Mouse (Mus musculus) gastrocnemius, adult 8-10 months (tissue): Measurements from ENCODE around the gene Ccdc60. TPM values are rescaled to one million over a fixed set of nuclear protein-coding genes. Genes with fewer than 3 reads are reported as not detected.
"Not testable (repeated sequence)": the region's sequence is repeated elsewhere in the genome, so short reads cannot be mapped to it uniquely, and the experiment has no call there.

Source experiments
- DNase-seq, 2 experiments: peaks; one replicate each; pipeline ENCODE4 v3.0.0; 2022; ENCODE audit warnings: low spot score in 2 of 2
- total RNA-seq, 4 experiments: library from RNA; stranded (reverse); gene quantifications; 2 replicates each; pipeline ENCODE4 v1.2.4; 2022

Gene Ccdc60
- total RNA-seq, 4 experiments from 2014 or later = not detected

DNA sequence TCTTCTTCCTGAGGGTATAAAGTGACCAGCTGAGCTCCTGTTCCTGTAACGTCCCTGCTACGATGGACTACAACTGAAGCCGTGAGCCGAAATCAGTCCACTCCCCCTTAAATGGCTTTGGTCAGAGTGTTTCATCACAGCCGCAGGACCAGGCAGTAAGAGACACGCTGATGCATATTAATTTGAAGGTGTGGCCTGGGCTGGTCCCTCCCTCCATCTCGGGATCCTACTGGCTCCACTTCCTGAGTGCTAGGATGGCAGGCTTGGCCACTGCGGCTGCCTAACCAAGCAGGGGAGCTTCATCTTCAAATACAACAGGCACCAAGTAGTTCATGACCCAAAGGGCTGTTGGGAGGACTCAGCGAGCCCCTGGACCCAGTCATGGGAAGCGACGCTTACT, 94.3 kb downstream of the Ccdc60 start:
- DNase-seq = no peak

- DNase-seq = no peak
These were observed 96.1 kb downstream of the Ccdc60 start for GRCm38 (mm10) chr5:116192693-116193092.

DNA sequence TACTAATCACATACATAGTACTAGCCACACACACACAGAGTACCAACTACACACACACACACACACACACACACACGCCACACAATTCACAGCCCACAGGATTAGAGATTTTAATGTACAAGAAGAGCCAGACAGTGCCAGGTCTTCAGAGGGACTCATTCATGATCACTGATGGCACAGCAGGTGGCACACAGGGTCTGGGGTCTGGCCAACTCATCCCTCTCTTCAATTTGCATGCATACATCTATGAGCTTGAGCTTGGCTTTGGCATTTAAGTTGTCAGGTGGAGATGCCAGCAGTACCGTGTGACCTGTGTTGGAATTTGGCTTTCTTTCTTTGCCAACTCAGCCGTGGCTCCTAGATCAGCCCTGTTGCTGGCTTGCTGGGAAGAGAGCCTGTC, 97.2 kb downstream of the Ccdc60 start:
- DNase-seq = no peak

DNA sequence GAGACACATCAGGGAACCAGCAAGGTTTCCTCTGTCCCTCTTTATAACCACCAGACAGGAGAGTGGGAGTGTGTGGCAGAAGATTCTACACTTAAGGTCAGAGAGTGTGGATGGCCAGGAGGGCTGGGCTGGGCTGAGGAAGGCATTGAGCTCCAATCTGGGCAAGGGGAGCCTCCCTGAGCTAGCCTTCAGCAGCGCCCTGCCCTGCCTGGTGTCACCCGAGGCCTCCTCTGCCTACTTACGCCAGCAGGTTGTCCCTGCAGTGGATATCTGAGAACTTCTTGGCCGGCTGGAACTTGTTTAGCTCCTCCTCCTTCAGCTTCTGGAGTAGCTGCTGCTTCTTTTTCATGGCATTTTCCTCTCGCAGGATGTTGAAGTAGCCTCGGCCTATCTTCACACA, 99.0 kb downstream of the Ccdc60 start:
- DNase-seq = peak in 1 of 2 experiments; percentile 7

GRCm38 (mm10) chr5:116180594-116180993, 108.2 kb downstream of the Ccdc60 start:
- DNase-seq = no peak

GRCm38 (mm10) chr5:116171721-116172120, 117.1 kb downstream of the Ccdc60 start:
- no peak for DNase-seq

DNA sequence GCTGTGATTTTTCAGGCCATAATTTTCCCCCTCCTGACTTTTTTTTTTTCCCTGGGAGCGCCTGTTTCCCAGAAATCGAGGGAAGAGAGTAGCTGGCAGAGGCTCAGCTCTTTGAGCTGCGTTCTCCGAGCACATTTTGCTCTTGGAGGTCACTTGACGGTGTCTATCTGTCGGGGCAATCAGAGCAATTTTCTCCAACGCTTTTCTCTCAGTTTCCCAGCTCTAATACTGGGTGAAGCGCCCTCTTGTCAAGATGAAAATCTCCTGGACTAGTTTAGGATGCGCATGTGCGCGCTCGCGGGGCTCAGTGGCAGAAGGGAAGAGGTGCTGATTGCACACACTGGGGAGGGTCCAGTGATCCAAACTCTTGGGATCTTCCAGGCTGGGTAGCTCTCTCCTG, 121.8 kb downstream of the Ccdc60 start:
- DNase-seq = no peak

DNA sequence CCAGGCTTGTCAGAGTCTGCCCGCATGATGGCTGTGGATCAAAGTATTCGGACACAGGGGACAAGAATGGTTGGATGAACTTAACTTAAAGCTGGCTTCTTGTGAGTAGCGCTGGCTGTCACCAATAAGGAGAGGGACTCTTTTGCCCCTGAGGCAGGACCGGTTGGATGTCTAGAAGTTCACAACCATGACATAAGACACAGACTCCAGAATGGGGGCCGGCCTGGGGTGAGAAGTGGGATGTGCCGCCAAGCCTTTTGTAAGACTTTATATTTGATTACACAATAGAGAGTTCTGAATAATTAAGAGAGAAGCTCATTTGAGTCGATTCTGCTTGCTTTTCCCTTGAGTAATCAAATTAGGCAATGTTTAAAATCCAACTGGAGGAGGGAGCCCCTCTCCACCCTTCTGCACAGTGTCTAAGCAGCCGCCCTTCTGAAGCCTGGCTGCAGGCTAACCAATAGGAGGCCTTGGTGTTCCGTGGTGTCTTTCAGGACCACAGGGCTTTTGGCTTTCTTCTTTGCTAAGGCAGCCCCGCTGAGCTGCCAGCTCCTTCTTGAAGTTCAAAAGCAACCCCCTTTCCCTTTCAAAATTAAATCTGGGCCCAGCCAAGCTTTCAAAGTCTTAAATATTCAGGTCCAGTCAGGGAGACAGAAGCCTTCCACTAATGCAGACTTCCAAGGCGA, 123.4 kb downstream of the Ccdc60 start:
- DNase-seq = no peak

DNA sequence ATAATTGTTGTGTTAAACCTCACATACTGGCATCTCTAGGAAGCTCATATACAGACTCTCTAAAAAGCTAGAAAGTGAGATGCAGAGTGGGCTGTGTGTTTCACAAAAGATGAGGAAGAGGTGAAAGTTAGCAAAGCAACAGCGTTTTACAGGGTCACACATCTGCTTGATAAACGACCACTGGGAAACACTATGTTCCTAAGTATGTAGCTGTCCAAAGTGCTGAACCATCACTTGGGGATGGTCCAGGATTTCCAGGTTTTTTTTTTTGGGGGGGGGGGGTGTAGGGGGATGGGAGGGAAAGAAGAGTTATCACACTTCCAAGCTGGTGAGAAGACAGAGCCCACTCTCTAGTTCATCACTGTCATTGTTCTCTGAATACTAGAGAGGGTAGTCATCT, 134.0 kb downstream of the Ccdc60 start:
- no peak for DNase-seq

- not testable (repeated sequence) for DNase-seq
These were observed 142.3 kb downstream of the Ccdc60 start for GRCm38 (mm10) chr5:116146446-116146845.

DNA sequence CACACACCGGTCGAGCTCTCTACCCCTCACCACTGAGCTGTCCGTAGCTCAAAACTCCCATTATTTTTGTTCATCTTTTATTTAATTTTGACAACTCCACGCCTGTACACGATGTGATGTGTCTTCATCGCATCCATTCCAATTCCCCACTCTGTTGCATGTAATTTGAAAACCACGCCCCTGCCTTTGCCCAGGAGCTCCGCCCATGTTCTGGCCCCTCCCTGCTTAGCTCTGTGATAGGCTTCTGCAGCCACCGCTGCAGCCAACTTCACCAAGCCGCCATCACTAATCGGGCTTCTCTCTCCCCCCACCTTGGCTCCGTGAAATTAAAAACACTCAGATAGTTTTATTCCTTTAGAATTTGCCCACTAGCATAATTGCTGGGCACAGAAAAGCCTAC, 144.1 kb downstream of the Ccdc60 start:
- no peak for DNase-seq

DNA sequence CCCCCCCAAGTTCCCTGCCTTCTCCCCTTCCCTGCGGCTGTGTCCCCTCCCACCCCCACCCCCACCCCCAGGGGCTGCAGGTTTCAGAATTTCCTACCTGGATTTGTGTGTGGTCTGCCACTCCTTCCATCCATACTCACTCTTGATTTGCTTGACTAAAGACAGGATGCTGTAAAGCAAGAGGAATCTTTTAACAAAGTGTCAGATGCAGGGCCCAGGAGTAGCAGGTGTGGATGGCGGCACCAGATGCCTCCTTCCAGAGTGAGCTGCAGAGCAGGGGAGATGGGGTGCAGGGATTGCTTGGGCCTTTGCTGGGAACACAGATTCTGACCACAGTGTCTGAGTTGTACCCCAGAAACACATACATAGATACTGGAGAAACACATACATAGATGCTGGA, 148.1 kb downstream of the Ccdc60 start:
- no peak for DNase-seq

- DNase-seq = peak; percentile 49 to 50
These were observed 165.4 kb downstream of the Ccdc60 start for GRCm38 (mm10) chr5:116123344-116123743.

- DNase-seq = peak; percentile 26 to 43
These were observed 172.2 kb downstream of the Ccdc60 start for GRCm38 (mm10) chr5:116116567-116116966.

DNA sequence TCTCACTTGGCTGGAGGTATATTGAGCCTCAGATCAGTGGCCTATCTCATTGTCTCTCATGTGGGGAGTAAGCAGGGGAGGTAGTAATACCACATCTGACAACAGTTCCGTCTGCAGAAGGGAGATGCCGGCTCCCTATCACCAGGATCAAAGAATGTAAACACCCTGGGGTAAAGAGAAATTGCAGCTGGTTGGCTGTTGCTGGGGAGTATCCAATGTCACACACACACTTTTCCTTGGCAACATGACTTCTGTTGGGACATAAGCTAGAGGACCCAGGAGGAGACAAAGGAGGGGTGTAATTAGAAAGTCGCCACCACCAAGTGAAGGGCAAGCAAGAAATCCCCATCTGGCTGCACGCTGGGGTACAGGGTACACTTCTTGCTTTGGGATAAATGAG, 172.7 kb downstream of the Ccdc60 start:
- no peak for DNase-seq

DNA sequence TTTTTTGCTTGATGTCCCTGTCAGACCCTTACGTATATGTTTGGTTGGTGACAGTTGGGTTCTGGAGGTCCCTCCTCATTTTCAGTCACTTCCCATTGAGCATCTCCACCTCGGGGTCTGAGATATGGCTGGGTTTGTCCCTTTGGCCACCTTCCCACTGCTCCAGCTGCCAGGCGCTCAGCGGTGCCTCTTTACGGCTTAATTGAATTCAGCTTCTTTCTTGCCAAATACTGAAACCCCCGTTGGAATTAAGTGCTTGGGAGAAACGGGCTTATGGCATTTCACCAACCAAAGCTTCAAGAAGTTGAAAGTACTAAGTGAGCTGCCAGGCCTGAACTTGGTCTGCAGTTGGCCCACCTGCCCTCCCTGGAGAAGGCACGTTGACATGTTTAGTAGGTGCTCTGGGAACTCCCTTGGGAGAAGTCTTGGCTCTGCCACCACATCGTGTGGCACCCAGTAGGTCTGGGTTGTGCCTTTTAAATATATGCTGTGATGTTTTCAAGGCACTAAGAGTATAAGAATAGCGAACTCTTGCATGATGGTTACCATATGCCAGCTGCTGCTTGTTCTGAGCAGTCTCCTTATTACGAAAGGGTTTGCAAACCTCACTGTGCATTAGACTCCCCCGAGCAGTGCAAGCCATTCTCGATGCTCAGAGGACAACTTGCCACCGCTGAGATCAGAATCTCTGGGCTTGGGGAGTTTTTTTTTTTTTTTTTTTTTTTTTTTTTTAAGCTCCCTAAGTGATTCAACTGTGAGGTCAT, 173.5 kb downstream of the Ccdc60 start:
- DNase-seq = no peak

- no peak for DNase-seq
These were observed 180.1 kb downstream of the Ccdc60 start for GRCm38 (mm10) chr5:116108651-116109050.

GRCm38 (mm10) chr5:116084231-116084630, 204.6 kb downstream of the Ccdc60 start:
- no peak for DNase-seq

DNA sequence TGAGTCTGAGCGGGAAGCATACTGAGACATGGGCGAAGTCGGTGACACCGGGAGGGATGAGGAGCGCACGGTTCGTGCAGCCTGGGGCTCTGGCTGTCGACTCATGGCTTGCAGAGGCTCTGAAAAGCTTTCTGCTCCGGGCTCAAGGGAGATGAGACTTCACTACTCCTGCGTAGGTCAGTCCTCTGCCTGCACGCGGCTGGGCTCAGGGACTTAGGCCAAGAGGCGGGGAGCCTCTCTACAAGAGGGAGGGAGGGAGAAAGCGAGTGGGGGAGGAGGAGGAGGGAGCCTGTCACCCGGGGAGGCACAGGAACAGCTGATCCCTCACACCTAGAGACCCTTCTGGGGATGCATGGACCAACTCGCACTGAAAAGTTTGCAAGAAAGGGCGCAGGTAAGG, 205.7 kb downstream of the Ccdc60 start, which contains the start of gene Tmem233:
Tmem233 (minus strand) TSS at position 164 of the 400 bp plus-strand sequence.
- peak; percentile 42 to 73 for DNase-seq

DNA sequence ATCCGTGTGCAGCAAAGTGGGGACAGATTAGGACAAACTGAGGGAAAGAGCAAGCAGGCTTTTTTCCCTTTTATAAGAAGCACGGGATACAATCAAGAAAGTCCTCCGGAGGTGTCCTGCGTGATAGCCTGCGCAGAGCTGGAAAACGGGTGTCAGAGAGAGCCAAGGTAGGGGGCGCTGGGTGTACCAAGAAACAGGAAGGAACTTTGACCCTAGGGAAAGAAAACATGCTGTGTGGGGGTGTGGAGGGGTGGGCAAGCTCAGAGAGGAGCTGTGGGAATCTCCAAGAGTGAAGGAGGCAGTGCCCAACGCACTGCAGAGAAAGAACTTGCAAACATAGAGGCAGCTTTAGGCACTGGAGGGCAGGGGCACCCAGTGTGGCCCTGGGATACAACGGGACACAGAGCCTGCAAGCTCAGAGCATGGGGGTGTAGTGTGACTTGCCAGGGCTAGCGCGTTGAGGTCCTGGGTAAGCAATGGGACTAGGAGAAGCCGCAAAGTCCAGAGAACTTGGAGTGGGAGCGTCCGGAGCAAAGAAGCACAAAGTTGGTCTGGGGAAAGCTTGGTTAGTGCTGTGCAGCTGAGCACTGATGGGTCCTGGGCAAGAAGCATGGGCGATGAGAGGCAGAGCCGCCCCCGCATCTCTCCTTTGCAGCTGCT, 206.4 kb downstream of the Ccdc60 start:
- peak; percentile 7 to 10 for DNase-seq

DNA sequence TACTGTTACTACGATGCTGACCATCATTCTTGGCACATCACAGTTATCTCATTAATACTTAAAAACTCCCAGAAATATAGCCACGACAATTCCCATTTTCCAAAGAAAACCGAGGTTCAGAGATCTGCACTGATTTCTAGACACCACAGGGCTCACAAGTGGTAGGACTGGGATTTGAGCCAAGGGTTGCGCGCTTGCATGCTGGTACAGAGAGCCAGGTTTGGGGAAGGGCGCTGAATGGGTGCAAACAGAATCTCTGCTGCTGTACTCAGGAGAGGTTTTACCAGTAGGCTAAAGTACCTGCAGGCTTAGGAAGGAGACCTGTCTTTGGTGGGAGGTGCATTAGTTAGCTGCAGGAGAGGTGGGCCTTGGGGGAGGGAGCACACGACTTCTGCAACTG, 207.2 kb downstream of the Ccdc60 start:
- DNase-seq = peak; percentile 32 to 57

- peak; percentile 41 to 63 for DNase-seq
These were observed 208.0 kb downstream of the Ccdc60 start for GRCm38 (mm10) chr5:116080736-116081135.
